Mouse (Mus musculus) cerebellum, adult 11-12 months (tissue): ENCODE results near the gene Smc3.

Experiments
- DNase-seq: peaks from one replicate; pipeline ENCODE4 v3.0.0; 2022

Smc3 gene

DNA sequence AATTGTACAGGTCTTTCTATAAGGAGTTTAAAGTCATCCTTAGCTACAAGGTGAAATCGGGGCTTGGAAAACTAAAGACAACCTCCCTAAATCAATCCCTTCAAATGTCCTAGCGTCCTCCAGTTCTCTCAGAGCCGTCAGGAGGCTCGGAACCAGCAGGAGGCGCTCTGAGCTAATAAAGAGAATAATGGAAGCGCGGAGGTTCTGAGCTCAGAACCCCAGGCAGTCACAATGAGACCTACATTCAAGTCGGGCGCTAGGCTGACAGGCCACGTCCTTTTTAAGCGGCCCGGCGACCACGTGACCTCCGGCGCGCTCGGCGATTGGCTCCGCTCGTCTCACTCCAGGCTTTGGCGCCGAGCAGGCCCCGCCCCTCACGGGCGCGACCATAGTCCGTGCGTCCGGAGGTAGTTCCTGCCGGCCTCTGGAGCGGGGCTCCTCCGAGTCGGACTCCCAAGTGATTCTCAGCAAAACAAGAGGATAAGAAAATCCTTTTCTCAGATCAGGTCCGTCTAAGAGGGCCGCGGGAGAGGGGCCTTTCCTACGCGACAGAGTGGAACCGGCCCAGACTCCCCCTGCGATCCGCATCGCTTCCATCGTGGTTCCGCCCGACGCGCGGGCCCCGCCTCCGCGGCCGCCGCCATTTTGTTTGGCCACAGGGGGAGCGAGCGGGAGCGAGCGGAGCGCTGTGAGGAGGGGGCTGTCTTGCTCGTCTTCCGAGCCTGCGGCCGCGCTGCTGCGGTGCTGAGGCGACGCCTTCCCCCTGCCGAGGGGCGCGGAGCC, at the start of gene Smc3:
Gene Smc3, plus strand, starts transcription at position 642 of the 783 bp plus-strand sequence.
- peak; percentile 99 for DNase-seq

DNA sequence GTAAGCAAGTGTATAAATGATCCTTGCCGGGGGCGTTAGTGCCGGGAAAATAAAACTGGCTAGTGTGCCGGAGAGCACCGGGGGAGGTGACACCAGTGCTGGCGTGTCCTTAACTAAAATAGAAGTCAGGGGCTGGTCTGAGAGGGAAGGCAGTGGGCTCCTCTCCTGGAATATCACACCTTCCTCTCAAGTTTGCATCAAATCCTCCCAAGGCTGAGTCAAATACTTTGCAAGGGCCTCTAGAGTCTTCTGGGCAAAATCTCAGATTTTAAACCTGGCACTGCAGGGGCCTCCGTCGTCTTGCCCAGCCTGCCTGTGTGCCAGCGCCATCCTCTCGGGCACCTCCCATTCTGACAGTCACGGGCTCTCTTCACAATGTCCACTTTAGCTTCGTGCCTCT, 49.2 kb upstream of the Smc3 start:
- DNase-seq: peak; percentile 48

DNA sequence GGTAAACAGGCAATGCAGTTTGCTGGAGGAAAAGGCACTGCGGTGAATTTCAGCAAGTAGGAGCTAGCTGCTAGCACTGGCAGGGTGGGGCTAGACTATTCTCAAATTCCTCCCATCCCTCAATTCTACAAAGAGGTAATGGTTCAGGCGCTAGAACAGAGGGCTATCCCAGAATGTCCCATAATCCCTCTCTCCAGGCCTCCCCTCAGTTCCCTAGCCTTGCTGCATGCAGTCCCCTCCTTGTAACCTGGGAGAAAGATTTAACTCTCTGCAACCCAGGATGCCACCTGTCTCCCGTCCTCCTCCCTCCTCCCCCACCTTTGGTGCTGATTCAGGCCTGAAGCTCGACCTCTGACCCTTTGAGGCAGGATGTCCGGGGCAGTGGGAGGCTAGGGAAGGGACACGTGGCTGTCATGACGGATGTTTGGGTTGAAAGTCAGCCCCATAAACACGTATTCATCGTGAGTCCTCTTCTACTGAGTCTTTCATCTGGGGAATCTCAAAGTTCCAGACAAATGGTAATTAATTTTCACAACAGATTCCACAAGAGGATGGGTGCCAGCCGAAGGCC, 47.9 kb upstream of the Smc3 start:
- no peak for DNase-seq

DNA sequence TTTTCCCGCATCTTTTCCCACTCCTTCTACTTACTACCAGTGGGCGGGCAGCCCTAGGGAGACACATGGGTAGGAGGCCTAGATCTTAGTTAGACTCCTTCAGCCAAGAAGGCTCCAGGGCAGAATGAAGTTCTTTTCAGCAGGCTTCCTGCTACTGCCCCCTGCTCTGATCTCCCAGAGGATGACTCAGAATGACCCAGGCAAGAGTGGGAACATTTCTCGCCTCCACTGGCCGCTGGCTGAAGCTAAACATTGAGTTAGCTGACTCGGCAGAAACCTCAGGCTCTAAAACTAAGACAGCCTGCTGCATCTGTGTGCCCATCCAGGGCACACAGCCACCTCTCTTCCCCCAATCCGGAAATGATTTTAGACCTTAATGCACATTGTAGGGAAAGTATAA, 47.4 kb upstream of the Smc3 start:
- DNase-seq: no peak

DNA sequence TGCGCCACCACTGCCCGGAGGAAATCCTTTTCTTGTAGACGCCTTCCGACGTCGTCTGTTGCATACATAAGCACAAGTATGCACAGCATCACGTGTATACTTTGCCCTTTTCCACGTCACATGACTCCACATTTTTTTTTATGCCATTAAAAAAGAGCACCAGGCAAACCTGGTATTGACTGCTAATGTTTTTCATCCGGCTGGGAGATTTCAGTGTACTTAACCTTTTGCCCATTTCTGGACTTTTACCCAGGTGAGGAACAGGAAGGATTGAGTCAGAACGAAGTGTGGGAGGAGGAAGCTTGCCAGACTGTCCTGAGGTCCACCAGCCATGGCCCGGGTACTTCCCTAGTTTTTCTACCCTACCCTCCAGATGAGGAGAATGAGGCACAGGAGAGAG, 45.8 kb upstream of the Smc3 start:
- DNase-seq: no peak

DNA sequence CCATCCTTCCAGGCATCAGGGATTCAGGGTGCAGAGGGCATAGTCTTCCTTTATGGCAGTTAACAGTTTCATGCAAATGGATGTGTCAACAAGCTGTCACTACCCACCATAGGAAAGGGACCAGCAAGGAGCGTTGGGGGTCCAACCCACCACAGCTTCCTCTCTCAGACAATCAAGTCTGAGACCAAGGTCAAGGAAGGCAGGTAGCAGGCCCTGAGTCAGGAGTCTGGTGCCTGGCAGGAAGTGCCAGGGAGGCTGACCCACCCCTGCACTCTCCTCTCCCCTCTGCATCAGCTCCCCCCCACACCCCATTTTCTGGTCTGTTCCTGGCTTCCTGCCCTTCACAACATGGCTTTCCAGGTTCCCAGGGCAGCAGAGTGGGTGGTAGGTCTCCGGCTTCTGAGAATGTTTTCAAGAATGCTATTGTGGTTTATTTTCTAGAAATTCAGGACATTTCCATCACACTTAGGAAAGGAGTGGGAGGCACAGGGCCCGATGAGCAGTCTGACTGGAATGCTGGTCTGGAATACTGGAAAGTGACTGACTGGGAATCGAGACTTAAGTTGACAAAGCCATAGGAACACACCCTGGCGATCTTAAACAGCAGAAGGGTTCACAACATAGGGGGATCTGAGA, 45.1 kb upstream of the Smc3 start:
- DNase-seq: no peak

DNA sequence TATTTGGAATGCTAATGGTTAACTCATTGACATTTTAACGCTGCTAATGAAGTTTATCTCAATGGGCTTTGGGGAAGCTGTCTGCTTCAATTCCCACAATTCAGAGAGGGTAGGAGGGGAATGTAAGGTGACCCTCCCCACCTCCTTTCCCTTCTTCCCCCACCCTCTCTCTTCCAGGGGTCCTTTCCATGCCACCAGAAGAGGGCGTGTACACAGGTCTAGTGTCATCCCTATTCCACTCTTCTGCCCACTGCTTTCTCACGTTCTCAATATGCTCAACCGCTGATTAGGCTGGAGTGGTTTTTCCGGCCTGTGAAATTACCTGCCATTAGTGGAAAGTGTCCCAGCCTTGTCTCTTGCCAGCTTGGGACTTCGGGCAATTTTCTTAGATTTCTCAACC, 43.4 kb upstream of the Smc3 start:
- DNase-seq: no peak

DNA sequence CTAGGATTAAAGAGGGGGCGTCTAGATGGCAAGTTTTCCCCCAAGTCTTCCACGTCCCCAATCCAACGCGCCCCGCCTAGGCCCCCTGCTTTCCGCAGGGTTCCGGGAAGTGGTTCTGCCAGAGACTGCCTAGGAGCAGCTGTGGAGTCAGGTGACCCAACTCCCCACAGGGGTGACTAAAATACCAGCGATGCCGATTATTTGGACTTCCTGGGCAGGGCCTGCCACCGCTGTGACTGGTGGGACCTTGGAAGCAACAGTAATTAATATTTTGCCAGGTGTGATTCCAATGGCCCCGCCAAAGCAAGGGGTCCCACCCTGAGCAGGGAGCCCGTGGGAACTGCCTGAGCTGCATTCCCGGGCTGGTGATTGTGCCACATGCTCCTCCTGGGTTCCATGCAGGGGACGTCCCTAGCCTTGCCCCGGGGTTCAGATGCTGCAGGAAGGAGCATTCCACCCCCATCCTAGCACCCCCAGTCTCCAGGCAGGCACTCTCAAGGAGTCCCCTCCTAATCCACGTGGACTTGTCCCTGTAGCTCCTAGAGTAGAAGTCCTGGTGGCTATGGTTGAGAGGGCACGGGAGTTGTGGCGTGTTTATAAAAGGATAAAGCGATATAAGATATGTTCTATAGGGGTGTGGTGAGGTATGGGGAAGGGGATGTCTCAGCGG, 42.8 kb upstream of the Smc3 start:
- no peak for DNase-seq

DNA sequence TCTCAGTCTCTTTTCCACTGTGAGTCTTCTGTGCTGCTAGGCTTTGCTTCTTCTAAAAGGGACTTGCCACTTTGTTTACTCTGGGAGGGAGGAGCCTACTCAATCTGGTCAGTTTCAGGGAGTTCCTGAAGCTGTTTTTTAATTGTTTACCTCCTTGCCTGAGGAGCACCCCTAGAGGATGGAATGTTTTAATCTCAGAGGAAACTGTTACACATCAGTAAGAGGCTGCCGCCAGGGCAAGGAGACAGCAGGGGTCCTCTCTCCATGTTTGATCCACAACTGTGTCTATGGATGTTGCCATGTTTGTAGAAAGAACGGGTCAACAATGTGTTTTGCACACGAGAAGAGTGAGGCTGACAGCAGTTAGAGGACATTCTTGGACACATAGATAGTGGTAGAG, 39.8 kb upstream of the Smc3 start:
- no peak for DNase-seq

DNA sequence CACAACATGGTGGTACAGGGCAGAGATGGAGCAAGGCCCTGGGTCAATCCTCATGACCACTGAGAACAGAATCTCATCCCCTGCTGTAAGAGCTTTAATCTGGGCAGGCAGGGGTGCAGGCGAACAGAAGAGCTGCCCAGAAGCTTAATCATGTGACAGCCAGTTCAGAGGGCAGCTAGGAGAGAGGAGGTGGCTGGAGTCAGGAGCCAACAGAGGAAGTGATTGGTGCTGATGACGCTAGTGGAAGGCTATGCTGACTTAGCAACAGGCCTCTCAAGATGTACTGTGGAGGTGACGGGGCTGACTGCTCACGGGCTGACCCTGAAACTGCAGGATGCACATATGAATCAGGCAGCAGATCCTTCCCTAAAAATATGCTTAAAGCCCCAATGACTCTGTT, 36.0 kb upstream of the Smc3 start:
- DNase-seq: no peak

DNA sequence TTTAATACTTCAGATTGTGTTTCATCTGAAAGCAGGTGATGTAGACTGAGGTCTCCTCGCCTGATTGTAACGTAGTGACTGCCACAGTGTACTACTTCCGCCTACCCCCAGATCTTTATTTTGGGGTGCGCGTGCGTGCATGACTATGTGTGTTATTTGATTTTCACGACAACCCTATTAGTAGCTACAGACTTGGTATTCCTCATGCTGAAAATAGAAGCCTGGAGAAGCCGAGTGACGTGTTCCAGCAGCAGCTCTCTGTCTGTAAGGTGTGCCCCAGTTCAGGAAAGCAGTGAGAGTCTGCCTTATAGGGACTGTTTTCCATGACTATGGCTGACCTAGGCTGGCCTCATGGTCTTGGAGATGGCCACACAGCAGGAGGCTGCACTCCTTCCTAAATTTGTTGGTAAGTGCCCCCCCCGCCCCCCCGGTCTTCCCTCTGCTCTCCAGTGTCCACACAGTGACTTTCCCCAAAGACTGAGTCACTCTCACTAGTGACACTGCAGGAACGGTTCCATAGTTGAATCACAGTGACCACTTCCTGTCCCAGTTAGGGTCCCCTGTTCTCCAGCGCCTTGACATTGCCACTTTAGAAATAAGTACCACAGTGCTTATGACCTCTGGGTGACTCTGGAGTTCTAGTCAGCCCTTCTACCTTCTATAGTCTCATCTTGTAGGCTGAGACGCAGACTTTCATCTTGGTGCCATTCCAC, 34.5 kb upstream of the Smc3 start:
- DNase-seq: no peak

DNA sequence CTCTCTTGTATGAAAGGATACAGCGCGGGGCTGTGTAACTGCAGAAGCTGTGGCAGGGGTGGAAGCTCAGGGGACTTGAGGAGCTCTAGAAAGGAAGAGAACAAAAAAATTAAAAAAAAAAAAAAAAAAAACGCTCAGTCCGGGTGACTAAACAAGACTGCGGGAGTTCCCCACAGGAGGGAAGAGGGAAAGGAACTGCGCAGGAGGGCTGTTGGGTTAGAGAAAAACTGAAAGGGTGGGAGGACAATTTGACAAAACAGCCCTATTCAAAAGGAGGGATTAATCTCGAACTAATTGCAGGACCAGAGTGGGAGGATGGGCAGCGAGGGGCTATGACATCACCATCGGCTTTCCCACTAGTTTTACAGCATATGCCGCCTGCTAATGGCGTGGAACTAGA, 32.3 kb upstream of the Smc3 start:
- DNase-seq: no peak

DNA sequence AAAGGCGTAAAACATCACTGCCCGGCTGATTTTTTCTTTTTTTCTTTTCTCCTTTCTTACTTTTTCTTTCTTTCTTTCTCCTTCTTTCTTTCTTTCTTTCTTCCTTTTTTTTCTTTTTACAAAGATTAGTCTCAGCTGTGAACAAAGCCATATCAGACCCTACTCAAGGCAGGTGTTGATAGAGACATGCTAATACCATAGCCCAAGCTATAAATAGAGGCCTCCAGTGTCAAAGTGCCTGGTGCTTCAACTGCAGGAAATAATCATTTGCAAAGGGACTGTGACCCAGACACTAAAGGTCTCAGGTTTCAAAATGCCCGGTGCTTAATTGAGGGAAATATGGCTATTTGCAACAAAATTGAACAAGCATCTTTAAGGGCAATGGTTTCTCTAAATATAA, 31.6 kb upstream of the Smc3 start:
- DNase-seq: no peak

DNA sequence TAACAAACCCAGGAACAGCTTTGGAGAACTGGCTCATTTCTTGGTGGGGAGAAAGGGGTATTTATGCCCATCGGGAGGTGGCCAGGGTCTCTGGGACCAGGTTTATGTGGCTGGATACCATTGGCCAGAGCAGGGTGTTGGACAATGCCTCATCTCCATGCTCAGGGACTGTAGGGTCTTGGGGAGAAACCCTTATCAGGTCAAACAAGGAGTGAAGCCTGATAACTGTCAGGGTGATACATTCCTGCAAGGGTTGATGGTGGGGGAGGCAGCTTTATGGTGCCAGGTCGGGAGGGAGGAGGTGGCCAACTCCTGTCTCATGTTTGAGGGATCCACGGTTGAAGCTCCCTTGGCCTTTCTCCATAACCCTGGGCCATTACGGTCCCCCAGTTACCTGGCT, 29.1 kb upstream of the Smc3 start:
- no peak for DNase-seq

DNA sequence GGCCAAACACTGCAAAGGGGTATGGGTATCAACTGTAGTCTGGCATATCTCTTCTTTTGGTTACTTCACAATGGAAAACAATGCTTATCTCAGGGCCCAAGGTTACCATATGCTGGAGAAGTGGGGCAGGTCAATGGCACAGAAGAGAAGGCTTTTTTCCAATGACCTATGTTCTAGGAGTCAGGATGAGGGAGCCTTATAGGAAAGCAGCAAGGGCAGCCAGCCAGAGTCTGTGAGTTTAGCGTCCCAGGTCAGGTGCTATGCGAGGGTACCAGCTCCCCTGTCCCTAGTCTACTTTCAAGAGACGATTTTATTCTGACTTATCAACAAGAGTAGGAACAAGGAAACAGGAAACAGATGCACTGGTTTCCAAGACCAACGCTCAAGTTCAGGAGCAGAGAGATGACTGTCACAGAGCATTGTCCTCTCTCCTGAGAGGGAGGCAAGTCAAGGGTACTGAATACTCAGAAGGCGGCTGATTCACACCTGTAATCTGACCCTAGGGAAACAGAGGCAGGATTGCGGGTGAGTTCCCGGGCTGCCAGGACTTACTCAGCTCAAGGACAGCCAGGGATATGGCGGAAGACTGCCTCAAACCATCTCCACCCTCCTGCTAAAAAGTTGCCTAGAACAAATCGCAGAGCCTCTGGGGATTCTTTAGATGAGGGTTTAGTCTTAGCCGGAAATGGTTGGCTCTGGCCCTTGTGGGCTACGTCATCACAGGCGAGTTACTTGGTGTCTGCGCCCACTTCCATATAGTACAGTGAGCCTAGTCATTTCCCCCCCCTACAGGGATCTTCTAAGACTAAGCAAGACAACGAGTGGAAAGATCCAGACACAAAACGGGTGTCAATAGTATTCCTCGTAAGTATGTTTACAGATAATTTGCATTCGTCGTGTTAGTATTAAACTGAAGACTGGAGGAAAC, 28.4 kb upstream of the Smc3 start:
- no peak for DNase-seq

DNA sequence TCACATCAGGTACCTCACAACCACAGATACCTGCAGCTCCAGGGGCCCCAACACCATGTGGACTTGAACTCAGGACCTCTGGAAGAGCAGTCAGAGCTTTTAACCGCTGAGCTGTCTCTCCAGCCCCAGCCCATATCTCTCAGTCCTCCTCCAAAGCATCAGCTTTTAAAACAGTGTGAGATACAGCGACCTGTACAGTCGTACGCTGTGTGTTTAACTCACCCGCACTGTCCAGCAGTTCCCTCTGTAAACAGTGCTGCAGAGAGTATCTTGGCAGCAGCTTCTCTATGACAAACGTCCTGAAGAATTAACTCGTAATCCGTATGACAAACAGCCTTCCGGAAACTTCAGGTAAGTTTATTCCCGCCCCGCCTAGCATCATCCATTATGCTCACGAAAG, 27.6 kb upstream of the Smc3 start:
- DNase-seq: no peak

DNA sequence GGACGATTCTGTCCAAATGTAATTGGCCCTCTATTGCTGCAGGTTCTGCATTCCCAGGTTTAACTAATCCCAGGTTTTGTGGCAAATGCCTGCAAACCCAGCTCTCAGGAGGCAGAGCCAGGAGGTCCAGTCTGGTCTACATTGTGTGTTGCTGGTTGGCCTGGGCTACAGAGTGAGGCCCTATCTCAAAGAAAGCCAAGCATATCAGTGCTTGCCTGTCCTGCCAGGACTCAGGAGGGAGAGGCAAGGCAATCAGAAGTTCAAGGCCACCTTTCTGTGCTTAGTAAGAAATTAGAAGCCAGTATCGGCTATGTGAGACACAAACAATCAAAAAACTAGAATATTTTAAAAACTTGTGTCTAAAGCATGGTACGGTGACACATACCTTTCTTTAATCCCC, 27.0 kb upstream of the Smc3 start:
- DNase-seq: no peak

DNA sequence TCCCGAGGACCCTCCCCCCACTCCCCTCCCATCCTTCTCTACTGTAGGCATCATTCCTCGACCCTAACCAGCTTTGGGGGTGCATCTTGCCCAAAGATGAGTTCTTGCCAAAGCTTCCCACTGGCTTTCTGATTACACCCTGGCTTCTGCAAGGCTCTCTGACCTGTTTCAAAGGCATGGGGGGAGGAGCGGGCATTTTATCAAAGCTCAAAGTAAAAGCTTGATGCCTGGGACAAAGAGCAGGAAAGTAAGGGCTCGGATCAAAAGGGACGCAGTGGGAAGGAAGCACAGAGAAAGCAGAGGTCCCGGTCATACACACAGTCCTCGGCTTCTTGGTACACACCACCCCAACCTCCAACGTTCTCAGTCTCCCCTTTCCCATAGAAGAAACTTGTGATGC, 26.1 kb upstream of the Smc3 start:
- DNase-seq: no peak

DNA sequence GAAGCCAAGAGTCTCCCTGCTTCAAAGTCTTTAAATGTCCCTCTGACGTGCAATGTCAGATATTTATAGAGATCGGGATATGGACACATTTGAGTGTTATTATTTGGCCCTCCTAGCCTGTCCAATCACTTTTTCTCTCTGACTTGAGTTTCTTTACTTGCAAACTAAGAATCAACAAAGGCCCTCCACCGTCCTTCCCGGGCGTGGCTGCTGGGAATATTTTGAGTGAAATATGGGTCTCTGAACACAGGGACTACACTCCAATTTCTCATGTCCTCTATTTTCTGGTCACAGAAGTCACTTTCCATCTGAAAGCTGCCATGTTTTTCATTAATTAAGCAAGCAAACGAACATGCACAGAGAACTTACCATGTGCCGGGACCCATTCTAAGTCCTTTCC, 25.7 kb upstream of the Smc3 start:
- no peak for DNase-seq

DNA sequence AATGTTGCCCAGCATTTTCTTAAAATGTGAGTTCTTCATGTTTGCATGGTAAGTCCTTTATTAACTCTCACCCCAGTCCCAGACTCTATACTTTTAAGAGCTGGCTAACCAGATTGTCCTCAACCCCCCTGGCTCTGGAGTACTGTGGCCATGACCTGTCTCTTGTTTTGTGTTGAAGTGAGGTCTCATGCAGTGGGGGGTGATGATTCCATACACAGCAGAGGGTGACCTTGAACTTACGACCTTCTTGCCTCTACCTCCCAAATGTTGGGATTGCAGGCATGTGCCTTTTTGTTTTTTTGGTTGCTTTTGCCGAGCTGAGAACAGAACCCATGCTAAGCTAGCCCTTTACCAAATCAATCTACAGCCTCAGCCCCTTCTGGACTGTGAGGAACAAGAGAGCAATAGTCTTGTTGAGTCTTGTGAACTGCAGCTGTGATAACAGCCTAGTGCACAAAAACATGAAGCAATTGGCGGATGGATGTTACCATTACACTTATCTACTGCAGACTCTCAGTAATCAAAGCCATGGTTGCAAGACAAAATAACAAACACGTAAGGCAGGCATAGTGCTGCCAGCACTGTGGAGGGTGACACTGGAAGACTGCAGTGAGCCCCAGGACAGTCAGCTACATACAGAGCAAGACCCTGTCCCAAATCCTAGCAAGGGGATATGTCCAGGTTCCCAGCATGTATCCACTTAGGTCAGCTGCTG, 24.7 kb upstream of the Smc3 start:
- no peak for DNase-seq

DNA sequence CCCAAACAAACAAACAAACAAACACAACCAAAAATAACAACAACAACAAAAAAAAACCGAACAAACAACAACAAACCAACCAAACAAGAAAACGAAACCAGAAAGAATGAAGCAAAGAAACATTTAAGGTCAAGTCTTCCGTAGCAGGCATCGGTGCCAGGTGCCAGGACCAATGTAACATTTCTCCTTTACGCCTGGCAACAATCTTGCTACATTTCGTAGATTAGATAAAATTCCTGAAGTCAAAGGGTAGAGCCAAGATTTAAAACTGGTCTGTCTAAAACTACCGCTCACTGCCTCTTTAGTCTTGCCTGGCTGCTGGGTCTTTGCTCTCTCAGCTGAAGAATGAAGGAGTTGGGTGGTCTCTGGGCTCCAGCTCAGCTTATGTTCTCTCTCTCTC, 24.1 kb upstream of the Smc3 start:
- no peak for DNase-seq
